Mouse (Mus musculus) midbrain, embryonic 14.5 days (tissue): ENCODE measurements around the gene Plxdc1. TPM values are rescaled to one million over a fixed set of nuclear protein-coding genes. Genes with fewer than 3 reads are reported as not detected.
A peak's percentile ranks its signal among the peaks of the same experiment; 100 is the strongest.

Experiments
- ATAC-seq: fragments of 200-750 bp; cut with Nextera tagmentation; 2 replicates; pipeline ENCODE4 v1.8.0; 2017; ENCODE audit warnings: moderate number of reproducible peaks, moderate library complexity; ENCODE audit not compliant: low FRiP score, low TSS enrichment
- DNase-seq: peaks from one replicate; pipeline ENCODE4 v3.0.0-alpha.2; 2015
- H3K27ac ChIP-seq: fragments of 300-500 bp; sonication (generic); replicated peaks from 2 replicates; pipeline ENCODE4 v1.5.1; 2014; ENCODE audit warnings: mild to moderate bottlenecking, low read depth, low read length, moderate library complexity
- H3K27me3 ChIP-seq: fragments of 300-500 bp; sonication (generic); 2 replicates; pipeline ENCODE4 v1.6.1; 2014; ENCODE audit warnings: low read length, control low read depth, mixed read lengths; ENCODE audit not compliant: control insufficient read depth, insufficient read depth
- H3K36me3 ChIP-seq: fragments of 300-500 bp; sonication (generic); 2 replicates; pipeline ENCODE4 v1.6.1; 2014; ENCODE audit warnings: low read length, control low read depth; ENCODE audit not compliant: control insufficient read depth, insufficient read depth
- H3K4me1 ChIP-seq: fragments of 300-500 bp; sonication (generic); 2 replicates; pipeline ENCODE4 v1.6.1; 2014; ENCODE audit warnings: mild to moderate bottlenecking, antibody characterized with exemption, low read length, control low read depth; ENCODE audit not compliant: control insufficient read depth, insufficient read depth
- H3K4me2 ChIP-seq: fragments of 300-500 bp; sonication (generic); 2 replicates; pipeline ENCODE4 v1.6.1; 2014; ENCODE audit warnings: mild to moderate bottlenecking, low read length, moderate library complexity
- H3K4me3 ChIP-seq: fragments of 300-500 bp; sonication (generic); replicated peaks from 2 replicates; pipeline ENCODE4 v1.5.1; 2014; ENCODE audit warnings: low read depth, low read length
- H3K9ac ChIP-seq: fragments of 300-500 bp; sonication (generic); replicated peaks from 2 replicates; pipeline ENCODE4 v1.6.1; 2014; ENCODE audit warnings: mild to moderate bottlenecking, low read length, moderate library complexity
- H3K9me3 ChIP-seq: fragments of 300-500 bp; sonication (generic); 2 replicates; pipeline ENCODE4 v1.6.1; 2016; ENCODE audit warnings: low read length, control low read depth, mixed read lengths; ENCODE audit not compliant: control insufficient read depth
- WGBS: fragments of 180-500 bp; shearing (Covaris S2); extraction: QIAGEN DNeasy Blood & Tissue Kit; methylation state at CpG from one replicate; pipeline ENCODE4 v1.1.7; 2014; 5-methylcytosine and 5-hydroxymethylcytosine counted together
- polyA plus RNA-seq: library from polyadenylated mRNA; unstranded; fragments of >200 nt; fragmentation: Nextera tagmentation; extraction: Ambion mirVana; gene quantifications from 2 replicates; pipeline ENCODE4 v1.2.1, GENCODE M21; 2014

The Plxdc1 gene
- polyA plus RNA-seq, 1 experiment from 2014 or later, result 0.96 TPM

- no peaks in the 10 kb centered on the region for H3K9me3 ChIP-seq
- peak overlapping the region; percentile 73 for H3K9ac ChIP-seq
- ATAC-seq (peak; percentile 74), DNase-seq (peak; percentile 95)
- peak overlapping the region; percentile 82 for H3K27ac ChIP-seq
- H3K4me2 ChIP-seq, result peak overlapping the region; percentile 66
- under 1% methylated on average over 42 of the region's 42 CpGs for WGBS
- H3K4me3 ChIP-seq, result peak overlapping the region; percentile 75
- H3K4me1 ChIP-seq, result peaks cover 7% of the 10 kb centered on the region; the same call in 1 of the 2 replicates
- peaks cover 27% of the 10 kb centered on the region for H3K27me3 ChIP-seq
- H3K36me3 ChIP-seq, result no peaks in the 10 kb centered on the region
These were observed 1.6 kb upstream of the Plxdc1 start for GRCm38 (mm10) chr11:97987551-97988526.

GRCm38 (mm10) chr11:97986738-97987465, 658 bp upstream of the Plxdc1 start:
- no peak for DNase-seq

GRCm38 (mm10) chr11:97983983-97984382, 2.3 kb downstream of the Plxdc1 start:
- Histone ChIP-seq H3K27ac (no peak overlapping the region), H3K9ac (no peak overlapping the region), H3K4me3 (no peak overlapping the region), H3K36me3 (no peaks in the 10 kb centered on the region), H3K27me3 (peaks cover 27% of the 10 kb centered on the region), H3K9me3 (no peaks in the 10 kb centered on the region), H3K4me1 (peaks cover 3% of the 10 kb centered on the region; the same call in 1 of the 2 replicates), H3K4me2 (no peak overlapping the region)
- DNase-seq, result no peak
- no peak for ATAC-seq
- WGBS, result 59% methylated on average over 1 of the region's 1 CpGs

More at GRCm38 (mm10) chr11:97986738-97987465, 658 bp upstream of the Plxdc1 start:
- Histone ChIP-seq H3K4me2 (peak overlapping the region; percentile 76), H3K27me3 (peaks cover 27% of the 10 kb centered on the region), H3K27ac (no peak overlapping the region; the same call in 1 of the 2 replicates), H3K36me3 (no peaks in the 10 kb centered on the region), H3K4me3 (peak overlapping the region; percentile 75), H3K4me1 (peaks cover 7% of the 10 kb centered on the region; the same call in 1 of the 2 replicates), H3K9me3 (no peaks in the 10 kb centered on the region), H3K9ac (0 out of 2 replicates have a peak overlapping the region, but pooled peaks have one; percentile 58)
- no peak for ATAC-seq
- WGBS, result 30% methylated on average over 17 of the region's 17 CpGs

- ATAC-seq (no peak), DNase-seq (no peak)
- Histone ChIP-seq H3K4me1 (peaks cover 3% of the 10 kb centered on the region; the same call in 1 of the 2 replicates), H3K36me3 (no peaks in the 10 kb centered on the region), H3K4me3 (no peak overlapping the region), H3K4me2 (no peak overlapping the region), H3K27me3 (peaks cover 27% of the 10 kb centered on the region), H3K9ac (no peak overlapping the region), H3K9me3 (no peaks in the 10 kb centered on the region), H3K27ac (no peak overlapping the region)
- 91% methylated on average over 3 of the region's 3 CpGs for WGBS
These were observed 2.7 kb downstream of the Plxdc1 start for GRCm38 (mm10) chr11:97983506-97983905.

- WGBS, result 90% methylated on average over 9 of the region's 9 CpGs
- Histone ChIP-seq H3K4me3 (no peak overlapping the region), H3K4me2 (no peak overlapping the region), H3K36me3 (no peaks in the 10 kb centered on the region), H3K27ac (no peak overlapping the region), H3K4me1 (peaks cover 3% of the 10 kb centered on the region; the same call in 1 of the 2 replicates), H3K27me3 (peaks cover 27% of the 10 kb centered on the region), H3K9ac (no peak overlapping the region), H3K9me3 (no peaks in the 10 kb centered on the region)
- ATAC-seq, result no peak
- DNase-seq, result no peak
These were observed 3.5 kb downstream of the Plxdc1 start for GRCm38 (mm10) chr11:97982721-97983120.

- no peak for DNase-seq
- no peak overlapping the region for H3K9ac ChIP-seq
These were observed 5.7 kb downstream of the Plxdc1 start for GRCm38 (mm10) chr11:97980531-97980966.

GRCm38 (mm10) chr11:97979824-97980495, 6.3 kb downstream of the Plxdc1 start:
- Histone ChIP-seq H3K4me3 (no peak overlapping the region), H3K27me3 (peaks cover 8% of the 10 kb centered on the region), H3K36me3 (no peaks in the 10 kb centered on the region), H3K4me2 (no peak overlapping the region), H3K27ac (no peak overlapping the region), H3K9ac (no peak overlapping the region), H3K4me1 (no peaks in the 10 kb centered on the region), H3K9me3 (no peaks in the 10 kb centered on the region)
- WGBS, result 69% methylated on average over 10 of the region's 10 CpGs
- ATAC-seq (no peak), DNase-seq (no peak)

More at GRCm38 (mm10) chr11:97980531-97980966, 5.7 kb downstream of the Plxdc1 start:
- Histone ChIP-seq H3K27me3 (peaks cover 14% of the 10 kb centered on the region), H3K4me3 (no peak overlapping the region), H3K4me2 (no peak overlapping the region), H3K36me3 (no peaks in the 10 kb centered on the region), H3K4me1 (no peaks in the 10 kb centered on the region), H3K9me3 (no peaks in the 10 kb centered on the region), H3K27ac (no peak overlapping the region)
- ATAC-seq, result no peak
- 66% methylated on average over 9 of the region's 9 CpGs for WGBS

- no peaks in the 10 kb centered on the region for H3K36me3 ChIP-seq
- no peaks in the 10 kb centered on the region for H3K4me1 ChIP-seq
- H3K27ac ChIP-seq, result no peak overlapping the region
- no peak overlapping the region for H3K4me2 ChIP-seq
- H3K9me3 ChIP-seq, result no peaks in the 10 kb centered on the region
- no peak for DNase-seq
- WGBS, result 89% methylated on average over 13 of the region's 13 CpGs
- no peaks in the 10 kb centered on the region for H3K27me3 ChIP-seq
- H3K4me3 ChIP-seq, result no peak overlapping the region
- ATAC-seq, result no peak
- no peak overlapping the region for H3K9ac ChIP-seq
These were observed 7.9 kb downstream of the Plxdc1 start for GRCm38 (mm10) chr11:97978392-97978791.
